Mouse (Mus musculus): ENCODE results near the gene Filip1l. TPM values are rescaled to one million over a fixed set of nuclear protein-coding genes. Genes with fewer than 3 reads are reported as not detected.
A peak's percentile ranks its signal among the peaks of the same experiment; 100 is the strongest.

Filip1l gene
- total RNA-seq, 1 experiment from 2014 or later: 5.4 TPM

DNA sequence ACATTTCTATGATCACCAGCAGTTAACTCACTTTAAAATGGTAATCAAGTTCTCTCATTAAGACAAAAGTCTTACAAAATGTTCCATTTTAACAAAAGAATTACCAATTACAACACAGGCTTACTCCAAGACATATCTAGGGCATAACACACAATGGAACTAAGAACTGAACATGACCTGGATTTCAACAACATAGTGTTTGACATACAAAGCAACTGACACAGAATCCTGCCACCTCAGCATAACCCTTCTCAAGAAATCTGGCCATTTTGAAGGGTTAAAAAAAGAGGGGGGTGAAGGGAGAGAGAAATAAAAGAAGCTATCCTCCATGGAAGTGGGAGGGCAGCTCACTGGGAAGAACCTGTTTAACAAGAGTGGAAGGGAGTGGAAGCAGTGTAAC lies 248.1 kb downstream of the Filip1l start:
- ATAC-seq (replicated peaks; ENCODE audit: low read depth, poor library complexity, severe bottlenecking): no peak

DNA sequence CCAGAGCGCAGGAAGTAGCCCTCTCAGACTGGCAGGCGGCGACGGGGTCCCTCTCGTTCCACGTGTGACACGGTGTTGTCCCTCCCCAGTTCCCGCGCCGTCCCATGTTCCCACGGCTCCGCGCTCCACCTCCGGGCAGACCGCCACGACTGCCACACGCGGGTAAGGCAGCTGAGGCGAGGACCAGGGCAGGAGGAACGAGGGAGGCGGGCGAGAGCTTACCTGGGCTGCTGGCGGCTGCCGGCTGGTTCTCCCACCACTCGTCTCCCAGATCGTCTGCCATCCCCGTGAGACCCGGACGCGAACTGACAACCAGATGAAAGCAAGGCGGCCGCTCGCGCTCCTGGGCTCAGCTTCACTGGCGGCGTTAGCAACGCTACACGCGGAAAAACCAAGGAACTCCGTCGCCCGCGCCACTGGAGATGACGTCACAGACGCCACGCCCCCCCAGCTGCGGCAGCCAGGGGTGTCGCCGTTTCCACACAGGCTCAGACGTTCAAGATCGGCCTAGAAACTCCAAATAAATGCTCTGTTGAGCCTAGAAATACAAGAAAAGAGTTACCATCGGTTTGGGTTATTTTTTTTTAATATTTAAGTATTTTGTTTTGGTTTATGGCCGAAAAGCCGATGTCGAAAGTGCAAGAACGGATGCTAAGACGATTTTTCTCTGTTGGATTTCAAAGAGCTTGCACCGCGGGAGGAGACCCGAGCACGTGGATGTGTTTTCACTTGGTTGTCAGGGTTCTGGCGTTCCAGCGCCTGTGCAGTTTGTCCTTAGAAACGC lies 253.7 kb downstream of the Filip1l start, which contains the start of gene Cmss1:
Gene Cmss1, minus strand, starts transcription at position 421 of the 784 bp plus-strand sequence.
- peak; percentile 93 for ATAC-seq (replicated peaks; ENCODE audit: low read depth, poor library complexity, severe bottlenecking)

DNA sequence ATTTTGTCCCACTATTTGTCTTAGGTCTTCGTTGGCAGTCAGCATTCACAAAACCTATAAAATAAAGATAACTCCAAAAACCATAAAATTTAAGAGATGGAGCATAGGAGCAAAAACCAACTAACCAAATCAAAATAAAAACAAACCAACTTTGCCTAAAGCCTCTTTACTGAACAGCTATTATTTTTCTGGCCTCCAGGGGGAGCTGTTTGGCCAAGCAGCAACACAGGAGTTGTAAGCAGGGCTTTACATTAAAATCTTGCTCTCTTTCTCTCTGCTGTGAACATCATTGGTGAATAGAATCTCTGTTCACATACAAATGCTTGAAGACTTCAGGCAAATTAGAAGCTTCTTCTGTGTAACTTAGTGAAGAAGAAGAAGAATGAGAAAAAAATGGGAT lies 258.9 kb downstream of the Filip1l start:
- peak; percentile 73; the same call in 1 of the 2 replicates for ATAC-seq (replicated peaks; ENCODE audit: low read depth, poor library complexity, severe bottlenecking)

Other genes with a start within 250 kb of the Filip1l start
- gene Tomm70a, start 231.4 kb upstream of the Filip1l start, total RNA-seq (2017): 77.1 and 83.1 TPM in 2 replicates
- gene Nit2, start 185.8 kb upstream of the Filip1l start, total RNA-seq (2017): 33.5 and 37.7 TPM in 2 replicates
- gene Tbc1d23, start 121.6 kb upstream of the Filip1l start, total RNA-seq (2017): 34.9 and 73.0 TPM in 2 replicates
- gene Tmem30c, start 60.2 kb upstream of the Filip1l start, total RNA-seq (2017): 0.44 TPM in 1 of 2 replicates, not detected in the other